Mouse (Mus musculus) frontal cortex, postnatal 36 days (tissue): ENCODE data around the gene Fto.
A peak's percentile ranks its signal among the peaks of the same experiment; 100 is the strongest.

Experiments used
- DNase-seq, 2 experiments: peaks; one replicate each; pipeline ENCODE4 v3.0.0; 2022; ENCODE audit warnings: low spot score in 2 of 2

The Fto gene

DNA sequence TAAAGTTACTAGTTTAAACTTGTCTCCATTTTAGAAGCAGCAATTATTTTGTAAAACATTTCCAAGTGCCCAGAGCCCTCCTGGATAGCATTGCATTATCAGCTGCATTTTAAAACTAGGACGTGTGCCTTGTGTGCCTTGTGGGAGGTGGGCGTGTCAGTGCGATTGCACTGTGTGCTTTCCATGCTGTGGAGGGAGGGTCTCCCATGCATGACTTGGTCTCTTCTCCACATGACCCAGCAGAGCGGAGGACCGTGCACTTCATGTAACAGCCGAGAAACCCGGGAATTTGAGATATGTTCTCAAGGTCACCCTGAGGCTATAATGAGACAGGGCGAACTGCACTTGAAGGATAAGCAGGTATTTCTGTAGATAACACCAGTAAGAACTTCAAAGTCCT is 347.6 kb downstream of the Fto start:
- DNase-seq, result no peak

DNA sequence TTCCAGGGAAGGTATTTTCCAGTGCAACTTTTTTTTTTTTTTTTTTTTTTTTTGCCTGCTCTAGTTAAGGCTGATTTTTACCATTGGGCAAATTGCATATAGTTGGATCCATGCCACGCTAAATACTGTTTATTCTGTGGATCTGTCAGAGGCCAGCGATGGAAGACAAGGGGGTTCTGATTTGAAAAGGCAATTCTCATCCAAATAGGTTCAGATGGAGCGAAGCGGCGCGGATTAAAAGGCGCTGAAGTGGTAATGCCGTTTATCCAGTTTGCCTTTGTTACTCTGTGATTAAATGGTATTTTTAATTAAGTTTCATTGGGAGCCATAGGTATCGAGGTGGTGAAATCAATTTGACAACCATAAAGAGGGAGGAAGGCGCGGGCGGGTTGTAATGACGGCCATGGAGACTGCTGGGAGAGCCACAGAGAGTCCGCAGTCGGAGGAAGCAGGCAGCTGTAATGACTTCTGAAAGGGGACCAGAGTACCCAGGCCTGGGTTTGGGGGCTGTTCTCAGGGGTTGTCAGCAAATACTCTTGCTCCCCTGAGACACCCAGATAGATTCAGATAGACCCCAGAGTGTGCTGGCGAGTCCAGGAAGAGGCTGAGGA is 356.2 kb downstream of the Fto start:
- DNase-seq, result no peak

DNA sequence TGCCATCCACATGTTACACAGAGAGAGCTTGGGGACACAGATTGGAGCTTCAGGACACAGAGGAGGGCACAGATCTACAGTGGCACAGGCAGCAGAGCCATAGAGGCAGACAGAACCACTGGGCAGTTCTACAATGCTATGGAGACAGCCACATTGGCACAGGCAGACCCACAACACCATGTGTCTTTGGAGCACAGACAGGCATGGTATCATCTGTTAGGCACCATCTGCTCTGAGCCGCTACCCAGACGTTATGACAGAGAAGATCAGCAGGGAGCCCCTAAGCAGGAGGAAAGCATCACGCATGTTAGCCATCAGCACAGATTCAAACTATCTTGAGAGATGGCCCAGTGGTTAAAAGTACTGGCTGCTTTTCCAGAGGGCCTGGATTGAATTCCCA is 363.6 kb downstream of the Fto start:
- DNase-seq, result no peak

DNA sequence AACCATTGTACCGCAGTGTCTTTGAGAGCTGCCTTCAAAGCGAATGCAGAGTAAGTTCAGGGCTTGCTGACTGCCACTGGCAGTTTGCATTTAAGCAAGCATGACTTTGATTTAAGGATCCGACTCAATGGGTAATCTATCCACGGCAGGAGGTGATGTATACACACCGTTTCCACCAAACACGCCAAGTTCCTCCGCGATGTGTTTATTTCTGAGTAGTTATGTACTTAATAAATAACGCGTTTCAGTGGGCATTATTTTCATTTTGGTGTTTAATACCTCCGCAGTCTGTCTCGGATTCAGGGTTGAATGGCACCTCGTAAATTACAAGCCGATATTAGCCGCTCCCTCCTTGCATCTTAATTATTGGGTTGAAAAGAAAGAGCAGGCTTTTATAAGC is 366.1 kb downstream of the Fto start:
- DNase-seq, result no peak

DNA sequence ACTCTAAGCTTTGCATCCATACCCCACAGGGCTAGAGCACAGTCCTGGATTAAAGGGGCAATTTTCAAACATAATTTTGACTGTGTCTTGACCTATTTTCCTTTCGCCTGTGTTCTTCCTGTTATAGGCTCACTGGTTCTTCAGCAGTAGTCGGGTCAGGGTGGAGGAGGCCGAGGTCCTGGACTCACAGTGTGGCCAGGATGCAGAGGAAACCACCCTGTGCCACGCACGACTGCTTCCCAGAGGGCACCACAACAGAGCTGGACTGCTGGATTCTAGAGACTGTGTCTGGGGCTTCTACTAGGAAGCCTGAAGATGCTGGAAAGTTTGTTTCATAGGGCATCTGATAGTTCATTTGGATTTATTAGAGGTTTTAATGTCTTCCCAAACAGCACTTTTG is 366.8 kb downstream of the Fto start:
- DNase-seq, result no peak

DNA sequence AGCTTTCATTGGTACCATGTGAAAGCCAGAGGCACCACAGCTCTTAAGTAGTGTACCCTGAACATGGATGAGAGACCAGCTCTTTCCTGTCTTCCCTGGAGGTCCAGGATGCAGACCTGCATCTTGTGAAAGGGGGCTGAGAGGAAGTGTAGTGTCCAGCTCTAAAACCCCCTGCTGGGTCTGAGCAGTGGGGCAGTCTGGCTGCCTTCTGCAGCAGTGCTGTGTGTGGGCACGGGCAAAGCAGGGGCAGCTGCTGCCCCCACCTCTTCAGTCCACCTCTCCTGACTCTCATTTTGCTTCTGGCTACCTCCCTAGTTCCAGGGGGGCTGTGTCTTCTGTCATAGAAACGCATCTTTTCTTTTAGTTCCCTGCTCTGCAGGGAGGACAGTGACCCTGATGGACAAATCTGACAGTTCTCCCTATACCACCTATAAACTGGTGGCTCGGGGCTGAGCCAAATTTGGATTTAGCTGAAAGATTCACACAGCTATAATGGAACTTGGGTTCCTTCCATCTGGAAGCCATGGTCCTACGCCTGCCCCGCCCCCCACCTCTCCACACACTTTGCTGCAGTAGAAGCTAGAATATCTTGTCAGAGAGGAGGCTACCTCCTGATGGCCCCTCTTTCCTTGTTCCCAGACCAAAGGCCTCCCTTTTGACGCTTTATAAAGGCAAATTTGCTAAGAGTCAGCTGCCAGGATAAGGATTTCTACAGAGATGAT is 371.4 kb downstream of the Fto start:
- peak in 1 of 2 experiments; percentile 33 for DNase-seq

DNA sequence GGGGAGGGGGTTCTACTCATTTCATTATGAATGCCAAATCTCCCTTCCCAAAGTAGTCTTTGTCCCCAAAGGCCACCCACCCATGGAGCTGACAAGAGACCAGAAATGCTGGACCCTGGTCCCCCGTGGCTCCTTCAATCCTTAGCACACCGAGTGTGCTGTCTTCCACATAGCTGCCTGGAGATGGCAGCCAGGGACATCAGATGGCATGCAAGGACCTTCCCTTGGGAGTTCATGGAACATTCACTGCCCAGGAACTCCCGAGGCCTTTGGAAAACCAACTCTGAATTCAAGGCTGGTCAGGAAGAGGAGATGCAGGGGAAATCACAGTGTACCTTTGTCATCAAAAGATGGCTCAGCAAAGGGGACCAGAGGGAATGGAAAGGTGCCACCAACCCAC is 372.1 kb downstream of the Fto start:
- no peak for DNase-seq

DNA sequence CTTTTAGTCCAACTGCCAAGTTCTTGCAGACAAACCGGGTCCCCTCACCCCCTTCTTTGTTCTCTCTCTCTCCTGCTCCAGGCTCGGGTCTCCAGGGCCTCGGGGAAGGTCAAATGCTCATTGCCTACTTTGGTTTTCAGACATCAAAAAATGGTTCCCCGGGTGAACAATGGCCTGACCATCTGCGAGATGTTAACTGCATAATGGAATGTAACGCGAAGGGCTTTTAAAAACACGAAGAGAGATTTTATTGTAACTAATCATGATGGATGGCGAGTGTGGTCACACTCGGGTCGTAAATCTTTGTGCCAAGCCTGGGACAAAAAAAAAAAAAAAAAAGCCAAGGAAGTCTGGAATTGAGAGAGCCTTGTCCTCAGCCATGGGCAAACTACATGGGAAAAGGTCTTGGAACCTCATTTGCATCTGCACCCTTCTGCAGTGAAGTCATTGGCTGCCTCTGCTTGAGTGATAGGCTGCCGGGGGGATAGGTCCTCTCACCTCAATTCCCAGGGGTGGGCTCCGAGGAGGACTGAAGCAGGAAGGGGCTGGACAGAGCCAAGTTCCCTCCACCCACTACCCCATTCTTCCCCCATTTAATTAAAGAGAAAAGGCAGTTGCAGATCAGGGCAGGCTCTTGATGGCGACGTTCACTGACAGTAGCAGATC is 378.9 kb downstream of the Fto start:
- no peak for DNase-seq

DNA sequence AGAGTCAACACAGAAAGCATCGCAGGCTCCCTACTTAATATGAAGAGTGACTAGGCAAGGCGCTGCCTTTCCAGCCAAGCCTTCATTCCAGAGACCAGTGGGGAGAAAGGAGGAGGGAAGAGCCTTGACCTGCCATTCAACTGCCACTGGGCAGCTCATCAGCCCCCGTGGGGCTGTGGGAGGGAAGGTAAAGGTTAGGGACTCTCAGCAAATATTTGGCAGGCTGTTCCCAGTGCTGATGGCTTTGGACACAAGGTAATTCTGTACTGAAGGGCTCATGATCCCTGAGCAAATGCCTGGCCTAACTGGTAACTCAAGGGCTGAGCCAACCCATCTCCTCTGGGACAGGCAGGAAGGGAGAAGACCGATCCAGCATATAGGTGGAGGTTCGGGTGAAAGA is 393.2 kb downstream of the Fto start:
- no peak for DNase-seq

DNA sequence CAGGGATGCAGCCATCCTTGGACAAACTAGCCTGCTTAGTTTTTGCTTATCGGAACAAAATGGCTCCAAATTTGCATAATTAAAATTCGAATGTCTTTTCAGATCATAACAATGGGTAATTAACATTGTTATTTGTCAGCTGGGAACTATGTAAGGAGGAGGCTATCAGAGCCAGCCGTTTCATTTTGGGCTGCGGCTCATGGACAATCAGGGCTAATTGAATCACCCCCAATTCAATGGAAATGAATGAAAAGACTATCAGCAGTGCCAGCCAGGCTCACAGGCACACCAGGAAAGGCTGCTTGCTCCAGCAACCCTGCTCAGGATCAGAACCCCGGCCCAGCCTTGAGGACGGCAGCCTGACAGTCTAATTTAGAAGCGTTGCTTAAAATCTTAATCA is 395.3 kb downstream of the Fto start:
- no peak for DNase-seq

DNA sequence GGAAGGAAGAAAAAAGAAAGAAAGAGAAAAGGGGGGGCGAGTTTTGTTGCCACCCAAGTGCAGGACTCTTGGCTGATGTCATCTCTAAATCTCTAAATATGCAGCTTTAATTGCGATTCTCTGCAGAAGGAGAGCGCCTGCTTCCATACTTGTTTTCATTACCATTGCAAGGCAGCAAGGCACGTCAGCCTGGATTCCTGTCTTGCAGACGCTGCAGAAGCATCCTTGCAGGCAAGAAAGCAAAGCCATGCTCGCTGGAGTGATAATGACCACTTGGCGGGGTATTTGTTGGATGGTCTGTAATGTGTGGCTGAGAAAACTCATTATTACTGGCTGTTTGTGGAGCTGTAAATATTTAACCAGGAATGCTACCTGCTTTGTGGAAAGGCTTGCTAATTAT is 396.4 kb downstream of the Fto start:
- DNase-seq, result no peak

DNA sequence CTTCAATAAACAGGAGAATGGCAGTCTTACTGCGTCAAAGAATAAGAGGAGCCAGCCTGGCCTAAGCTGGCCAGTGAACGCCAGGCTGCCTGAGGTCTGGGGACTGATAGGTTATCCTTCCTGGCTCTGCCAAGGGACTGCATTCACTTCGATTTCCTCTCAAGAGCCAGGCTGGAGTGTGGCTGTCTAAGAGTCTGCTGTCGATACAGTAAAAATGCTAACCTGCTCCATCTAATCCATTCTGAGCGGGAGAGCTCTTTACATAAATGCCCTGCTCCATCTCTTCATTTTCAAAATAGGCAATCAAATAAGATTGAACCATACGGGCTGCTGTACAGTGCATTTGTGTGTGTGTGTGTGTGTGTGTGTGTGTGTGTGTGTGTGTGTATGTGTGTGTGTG is 397.9 kb downstream of the Fto start:
- DNase-seq, result no peak

DNA sequence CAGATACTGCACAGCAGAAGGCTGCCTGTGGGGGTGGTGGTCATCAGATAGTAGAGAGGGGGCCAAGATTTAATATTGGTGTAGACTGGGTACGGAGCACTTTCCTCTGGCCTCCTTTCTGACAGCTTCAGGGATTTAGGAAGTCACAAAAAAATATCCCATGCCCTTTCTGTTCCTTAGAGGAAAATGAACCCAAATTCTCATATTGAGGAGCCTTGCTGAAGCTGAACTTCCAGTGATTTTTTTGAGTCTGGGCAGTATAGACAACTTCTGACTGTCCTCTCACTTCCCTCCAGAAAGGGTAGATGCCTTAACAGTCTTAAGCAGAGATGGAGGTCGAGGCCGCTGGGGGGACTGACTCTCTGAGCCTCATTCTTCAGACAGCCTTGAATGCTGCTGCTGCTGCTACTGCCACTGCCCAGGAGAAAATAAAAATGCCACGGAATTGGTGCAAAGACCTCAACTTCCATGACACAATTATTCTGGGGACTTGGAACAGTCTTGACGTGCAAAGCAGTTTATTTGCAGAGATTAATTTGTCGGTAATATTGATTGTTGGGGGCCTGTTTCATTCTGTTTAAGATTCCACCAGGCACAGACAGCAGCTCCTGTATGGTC is 398.8 kb downstream of the Fto start:
- DNase-seq, result no peak

DNA sequence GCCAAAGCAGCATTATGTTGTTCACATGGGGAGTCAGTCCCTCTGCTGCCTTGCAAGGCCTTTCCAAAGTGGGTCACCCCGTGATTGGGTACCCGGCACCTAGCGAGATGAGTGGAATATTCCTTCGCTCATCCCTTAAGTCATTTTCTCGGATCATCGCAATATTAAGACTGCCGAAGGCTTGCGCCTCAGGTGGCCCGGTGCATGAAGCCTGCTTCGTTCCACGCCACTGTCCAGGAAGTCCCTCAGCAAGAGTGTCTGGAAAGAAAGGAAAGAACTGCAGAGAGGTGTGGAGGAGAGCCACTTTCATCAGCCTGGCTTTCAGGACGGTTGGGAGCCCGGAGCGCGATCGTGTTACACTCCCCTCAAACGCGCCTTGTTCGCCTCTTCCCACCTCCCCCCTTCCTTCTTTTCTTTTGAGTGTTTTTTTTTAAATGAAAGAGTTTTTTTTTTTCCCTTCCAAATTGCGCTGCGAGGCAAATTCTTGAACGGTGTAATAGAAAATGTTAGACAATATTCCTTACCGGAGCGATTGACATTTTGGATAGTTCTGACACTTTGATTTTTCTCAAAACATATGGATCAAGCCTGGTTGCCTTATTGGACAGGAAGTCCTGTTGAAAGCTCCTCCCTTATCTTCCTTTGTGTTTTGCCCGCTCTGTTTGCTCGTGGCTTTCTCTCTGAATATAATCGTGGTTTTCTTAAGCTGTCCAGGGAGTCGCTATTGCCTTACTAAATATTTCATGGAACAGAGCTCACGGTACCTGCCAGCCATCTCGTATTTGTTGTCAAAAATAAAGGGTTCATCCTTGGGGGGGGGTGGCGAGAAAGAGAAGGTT is 399.6 kb downstream of the Fto start:
- peak in 1 of 2 experiments; percentile 3 for DNase-seq

DNA sequence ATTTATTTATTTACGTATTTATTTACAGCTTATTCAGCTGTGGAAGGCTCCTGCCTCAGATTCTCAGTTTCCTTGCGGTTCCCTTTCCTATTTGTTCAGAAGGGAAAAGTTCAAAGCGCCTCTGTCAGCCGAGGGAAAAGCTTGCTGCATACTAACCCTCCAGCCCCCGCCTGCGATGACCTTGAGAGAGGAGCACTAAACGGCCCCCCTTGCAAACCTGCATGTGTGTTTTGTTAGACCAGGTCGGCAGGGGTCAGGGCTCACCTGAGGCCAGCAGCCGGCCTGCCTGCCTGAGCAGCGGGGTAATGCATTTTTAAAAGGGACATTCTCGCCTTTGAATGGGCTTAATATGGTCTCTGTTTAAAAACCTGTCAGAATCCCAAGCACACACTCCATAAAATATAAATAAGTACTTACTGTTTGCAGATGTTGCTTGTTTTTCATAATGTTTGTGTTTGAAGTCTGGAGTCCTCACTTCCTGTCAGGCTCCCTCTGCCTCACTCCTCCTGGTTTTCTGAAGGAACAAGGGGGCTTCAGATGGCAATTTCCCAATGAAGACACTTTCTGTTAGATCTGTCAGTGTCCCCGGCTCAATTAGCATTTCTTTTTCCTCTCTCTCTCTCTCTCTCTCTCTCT is 400.5 kb downstream of the Fto start:
- no peak for DNase-seq

DNA sequence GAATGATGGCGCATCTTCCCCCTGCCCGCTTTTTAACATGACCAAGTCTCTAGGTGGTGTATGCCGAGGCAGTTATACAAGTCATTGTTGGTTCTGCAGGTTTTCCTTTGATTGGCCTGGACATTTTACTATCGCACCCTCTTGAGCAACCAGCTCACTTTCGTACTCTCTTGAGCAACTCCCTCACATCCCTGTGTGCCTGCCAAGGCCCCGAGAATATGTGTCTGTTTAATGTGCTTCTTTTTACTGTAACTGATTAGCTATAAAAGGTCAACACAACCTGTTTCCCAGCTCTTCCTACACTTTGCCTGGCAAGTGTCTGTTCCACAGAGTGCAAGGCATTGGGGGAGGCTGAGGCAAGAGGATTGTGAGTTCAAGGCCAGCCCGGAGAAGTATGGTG is 401.4 kb downstream of the Fto start:
- DNase-seq, result no peak

DNA sequence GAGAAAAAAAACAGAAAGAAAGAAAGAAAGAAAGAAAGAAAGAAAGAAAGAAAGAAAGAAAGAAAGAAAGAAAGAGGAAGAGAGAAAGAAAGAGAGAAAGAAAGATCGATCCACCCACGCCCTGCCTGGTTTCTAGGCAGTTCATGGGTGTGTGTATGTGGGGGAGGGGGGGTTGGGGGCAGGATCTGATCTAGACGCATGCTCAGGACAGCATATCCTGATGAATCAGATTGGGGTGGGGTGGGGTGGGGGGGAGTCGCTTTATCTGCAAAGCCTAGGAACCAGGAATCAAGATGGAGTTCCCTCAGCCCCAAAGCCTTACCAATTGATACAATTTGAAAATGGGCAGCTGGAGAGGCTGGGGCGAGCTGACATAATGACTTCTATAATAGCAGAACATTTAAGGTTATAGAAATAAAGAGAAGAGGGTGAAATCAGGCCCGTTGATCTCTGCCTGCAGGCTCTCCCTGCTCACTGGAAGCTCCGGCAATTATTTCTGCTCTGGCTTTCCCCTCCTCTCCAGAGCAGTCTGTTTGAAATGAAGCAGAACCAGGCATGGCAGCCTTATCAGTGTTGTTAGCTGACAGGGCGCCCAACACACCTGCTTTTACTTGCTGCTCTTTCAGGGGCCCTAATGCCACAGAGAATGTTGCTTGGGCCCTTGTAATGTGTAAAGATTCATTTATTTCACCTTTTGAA is 402.2 kb downstream of the Fto start:
- no peak for DNase-seq
